Mouse (Mus musculus): ENCODE measurements around the gene Naa40.

- TF ChIP-seq MAFK (IDR thresholded peaks at IDR 0.05; ENCODE audit: insufficient read depth, low read depth, low read length) (no peak), HCFC1 (IDR thresholded peaks at IDR 0.05; ENCODE audit: borderline replicate concordance, insufficient read depth, low read length) (peak; percentile 78), CHD2 (IDR thresholded peaks at IDR 0.05; ENCODE audit: low read depth, low read length) (peak; percentile 61; the same call in 1 of the 2 replicates), ZC3H11A (IDR thresholded peaks at IDR 0.05; ENCODE audit: borderline replicate concordance, low read depth, low read length) (no peak)
Observed at GRCm38 (mm10) chr19:7205753-7206736, 34.9 kb downstream of the Naa40 start, which contains the start of gene Otub1.
